Mouse (Mus musculus): ENCODE results near the gene Ptprq.

Gene Ptprq

DNA sequence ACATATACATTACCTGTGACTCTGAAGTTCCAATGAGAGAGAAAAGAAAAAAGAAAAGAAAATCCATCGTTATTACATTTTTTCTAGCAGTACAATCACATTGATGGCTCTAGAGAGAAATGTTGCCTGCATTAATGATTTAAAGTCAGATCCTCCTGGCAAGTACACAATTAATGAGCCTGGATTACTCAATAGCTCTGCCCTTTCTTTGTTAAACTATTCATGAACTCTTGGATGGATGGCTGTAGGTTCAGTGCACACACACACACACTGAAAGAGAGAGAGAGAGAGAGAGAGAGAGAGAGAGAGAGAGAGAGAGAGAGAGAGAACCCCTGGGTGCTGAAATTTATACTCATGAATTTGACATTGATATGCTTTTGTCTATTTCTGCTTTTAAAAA, at the start of gene Ptprq:
Gene Ptprq (minus strand): TSS at position 246 of the 400 bp plus-strand sequence.
- in situ Hi-C loops (cut with MboI, MseI), result no loop called here

DNA sequence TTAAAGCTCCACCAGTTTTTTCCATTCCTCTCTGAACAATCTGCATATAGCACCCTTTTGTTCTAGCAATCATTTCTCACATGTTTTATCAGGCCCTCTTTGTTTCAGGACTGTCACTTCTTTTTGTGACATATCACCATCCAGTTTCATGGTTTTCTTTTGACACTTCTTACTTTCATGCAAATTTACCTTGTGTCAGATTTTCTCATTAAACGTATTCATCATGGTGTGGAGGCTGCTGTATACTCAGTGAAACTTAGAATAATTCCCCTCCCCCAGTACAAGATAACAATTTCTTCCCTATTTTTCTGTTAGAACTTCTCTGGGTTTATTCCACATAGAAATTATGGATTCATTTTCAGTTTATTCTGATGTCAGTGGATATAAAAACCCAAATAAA, 39.8 kb upstream of the Ptprq start:
- in situ Hi-C loops (cut with MboI, MseI), result loop anchor here (10.0 kb wide), 1 partner anchor 315 kb away; no protein-coding TSS in a partner anchor

DNA sequence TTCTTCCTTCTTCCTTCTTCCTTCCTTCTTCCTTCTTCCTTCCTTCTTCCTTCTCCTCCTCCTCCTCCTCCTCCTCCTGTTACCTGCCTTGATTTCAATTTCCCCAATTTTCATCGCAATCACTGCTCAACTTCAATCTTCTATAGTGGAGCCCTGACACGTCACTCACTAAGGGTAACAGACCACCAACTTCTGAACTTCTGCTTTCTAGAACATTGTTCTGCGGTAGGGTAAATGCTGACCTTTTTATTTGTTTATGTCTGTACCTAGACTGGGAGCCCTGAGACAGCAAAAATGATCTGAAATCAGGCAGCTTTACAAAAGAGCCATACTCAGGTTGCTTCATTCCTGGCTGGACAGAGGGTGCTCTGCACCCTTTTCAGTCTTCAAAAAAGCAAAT, 33.6 kb upstream of the Ptprq start:
- in situ Hi-C loops (cut with MboI, MseI), result loop anchor here (10.0 kb wide), 1 partner anchor 309 kb away; no protein-coding TSS in a partner anchor

DNA sequence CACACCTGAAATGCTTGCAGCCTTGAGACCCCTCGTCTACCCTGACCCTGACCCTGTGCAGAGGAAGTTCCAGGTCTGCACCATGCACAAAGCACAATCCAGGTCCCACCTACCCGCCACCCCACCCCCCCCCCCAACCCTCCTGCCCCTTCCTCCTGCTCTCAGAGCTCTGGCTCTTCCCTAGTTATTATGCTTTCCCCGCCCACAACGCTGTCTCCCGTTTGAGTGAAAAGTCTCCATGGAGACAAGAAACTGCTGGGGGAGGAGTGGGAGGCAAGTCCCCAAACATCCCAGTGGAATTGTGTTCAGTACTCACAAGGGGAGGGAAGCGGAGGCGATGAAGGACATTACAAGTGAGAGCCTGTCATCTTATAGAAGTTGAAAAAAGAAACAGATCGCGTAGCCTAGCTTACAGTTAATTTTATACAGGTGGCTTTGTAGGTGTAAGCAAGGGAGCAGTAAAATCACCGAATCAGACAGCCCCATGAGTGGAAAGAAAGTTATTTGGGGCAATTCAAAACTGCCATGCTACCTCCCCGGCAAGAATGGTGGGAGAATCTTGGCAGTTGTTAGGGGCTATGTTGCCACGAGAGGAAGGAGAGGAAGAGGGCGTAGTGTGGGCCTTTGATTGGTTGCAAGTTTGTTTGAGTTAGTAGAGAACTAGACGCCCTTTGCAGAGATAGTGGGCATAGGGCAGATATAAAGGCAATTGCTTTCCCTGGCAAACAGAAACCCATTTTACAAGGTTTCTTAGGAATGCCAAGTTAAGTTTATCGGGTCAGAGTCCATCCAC, 32.7 kb upstream of the Ptprq start:
- in situ Hi-C loops (cut with MboI, MseI), result loop anchor here (10.0 kb wide), 1 partner anchor 308 kb away; no protein-coding TSS in a partner anchor

DNA sequence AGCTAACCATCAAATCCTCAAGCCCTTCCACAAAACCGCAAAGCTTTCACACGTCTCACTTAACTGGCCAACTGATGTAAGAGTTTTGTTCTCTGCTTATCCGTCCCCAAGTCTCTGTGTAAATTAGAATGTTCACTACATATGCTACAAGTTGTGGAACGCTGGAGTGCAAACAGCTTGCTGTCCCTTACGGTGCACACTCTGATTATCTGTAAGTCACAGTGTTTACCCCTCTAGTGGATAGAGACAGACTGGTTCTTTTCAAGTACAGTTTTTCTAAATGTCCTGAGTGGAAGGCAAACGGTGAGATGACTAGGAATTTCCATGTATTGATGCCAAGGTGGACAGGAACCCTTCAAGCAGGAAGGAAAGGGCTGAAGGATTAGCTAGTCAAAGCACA, 32.1 kb upstream of the Ptprq start:
- in situ Hi-C loops (cut with MboI, MseI), result loop anchor here (10.0 kb wide), 1 partner anchor 307 kb away; no protein-coding TSS in a partner anchor

DNA sequence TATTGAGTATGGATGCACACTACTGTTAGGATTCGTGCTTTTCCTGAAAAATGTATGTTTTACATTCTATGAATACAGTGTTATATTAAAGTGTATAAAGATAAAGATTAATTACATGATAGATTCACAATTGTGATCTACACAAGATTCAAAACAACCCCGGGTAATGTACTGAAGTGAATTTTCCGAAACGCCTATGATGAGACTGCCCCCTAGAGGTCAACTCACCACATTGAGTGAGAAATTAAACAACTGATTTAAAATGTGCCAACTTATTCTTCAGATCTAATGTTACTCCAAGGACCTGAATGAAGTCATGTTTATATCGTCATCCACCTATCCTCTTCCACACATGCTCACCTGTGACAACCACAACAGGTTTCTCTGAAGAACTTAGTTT, 27.7 kb upstream of the Ptprq start:
- in situ Hi-C loops (cut with MboI, MseI), result no loop called here

DNA sequence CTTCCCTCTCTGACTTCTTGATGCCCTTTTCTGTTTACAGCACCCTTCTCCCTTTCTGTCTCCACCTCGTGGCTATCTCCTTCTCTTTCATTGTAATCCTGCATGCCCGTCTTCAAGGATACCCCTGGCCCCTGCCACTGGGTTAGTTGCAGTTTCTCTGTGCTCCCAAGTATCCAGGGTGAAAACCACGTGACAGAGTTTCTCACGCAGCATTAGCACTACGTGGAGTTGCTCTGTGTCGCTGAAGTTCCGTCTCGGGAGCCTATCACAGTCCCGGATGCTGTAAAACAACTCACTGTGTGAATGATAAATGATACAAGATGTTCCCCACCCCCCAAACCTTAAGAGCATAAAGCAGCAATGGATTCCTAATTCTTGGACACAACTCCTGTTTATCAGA, 26.9 kb upstream of the Ptprq start:
- in situ Hi-C loops (cut with MboI, MseI), result no loop called here

DNA sequence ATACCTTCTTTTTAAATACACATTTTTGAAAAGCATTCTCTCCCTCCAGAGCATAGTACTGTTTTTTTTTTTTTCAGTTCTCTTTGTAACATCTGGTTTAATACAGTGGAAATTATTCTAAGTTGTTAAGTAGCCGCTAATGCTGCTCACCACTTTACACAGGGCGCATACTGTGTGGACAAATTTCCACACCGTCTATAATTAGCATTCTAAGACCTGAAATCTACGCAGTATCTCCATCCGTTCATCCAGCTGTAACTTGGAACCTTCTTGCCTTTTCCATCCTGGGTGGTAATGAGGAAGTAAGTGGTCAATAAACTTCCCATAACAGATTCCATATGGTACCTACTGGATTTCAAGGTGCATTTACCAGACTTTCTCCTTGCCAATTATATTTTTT, 20.0 kb upstream of the Ptprq start:
- in situ Hi-C loops (cut with MboI, MseI), result no loop called here

DNA sequence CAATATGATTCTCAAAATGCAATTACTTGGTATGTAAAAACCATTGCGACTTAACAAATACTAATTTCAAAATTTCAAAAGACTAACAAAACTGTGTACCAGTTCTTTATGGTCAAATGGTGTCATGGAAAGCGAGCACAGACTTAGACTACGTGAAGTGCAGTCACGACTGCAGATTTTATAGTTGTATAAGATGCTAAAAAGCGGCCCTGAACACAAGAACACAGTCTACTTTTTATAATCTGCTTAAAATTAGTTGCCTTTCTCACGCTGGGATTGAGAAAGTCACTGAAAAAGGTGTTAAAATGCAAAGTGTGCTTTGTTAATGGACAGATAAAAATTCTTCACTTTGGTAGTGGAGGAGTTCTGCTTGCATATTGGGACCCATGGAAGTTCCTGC, 17.9 kb upstream of the Ptprq start:
- in situ Hi-C loops (cut with MboI, MseI), result no loop called here

DNA sequence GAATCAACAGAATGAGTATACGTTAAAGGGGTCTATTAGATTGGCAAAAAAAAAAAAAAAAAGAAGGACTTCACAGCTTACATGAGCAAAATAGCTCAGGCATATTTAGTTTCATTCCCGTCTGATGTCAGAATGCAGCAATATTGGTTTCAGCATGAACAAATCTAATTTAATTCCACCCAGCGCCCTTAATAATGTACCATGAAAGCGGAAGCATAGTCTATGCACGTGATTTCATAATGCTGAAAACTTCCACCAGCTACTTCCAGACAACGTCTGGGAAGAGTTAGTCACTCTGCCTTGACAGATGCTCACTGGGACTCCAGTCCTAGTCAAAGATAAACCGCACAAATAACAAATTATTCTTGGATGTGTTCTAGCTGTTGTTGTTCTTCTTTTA, 15.6 kb upstream of the Ptprq start:
- in situ Hi-C loops (cut with MboI, MseI), result no loop called here

DNA sequence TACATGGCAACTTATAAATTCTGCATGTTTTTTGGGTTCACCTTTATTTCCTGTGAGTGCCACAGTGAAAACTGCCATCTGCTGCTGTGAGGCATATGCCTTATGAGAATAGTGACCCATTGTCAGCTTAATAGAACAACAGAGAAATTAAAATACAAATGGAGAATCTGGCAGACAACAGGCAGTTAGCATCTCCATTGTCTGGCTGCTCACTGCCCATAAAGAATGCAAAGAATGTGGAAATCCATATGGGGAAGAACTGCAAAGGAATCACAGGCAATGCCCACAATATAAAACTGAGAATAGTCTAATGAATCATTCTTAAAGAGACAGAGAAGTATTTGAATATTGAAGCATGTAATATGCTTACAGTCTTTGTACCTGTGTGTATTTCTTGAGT, 14.5 kb upstream of the Ptprq start:
- in situ Hi-C loops (cut with MboI, MseI), result no loop called here

DNA sequence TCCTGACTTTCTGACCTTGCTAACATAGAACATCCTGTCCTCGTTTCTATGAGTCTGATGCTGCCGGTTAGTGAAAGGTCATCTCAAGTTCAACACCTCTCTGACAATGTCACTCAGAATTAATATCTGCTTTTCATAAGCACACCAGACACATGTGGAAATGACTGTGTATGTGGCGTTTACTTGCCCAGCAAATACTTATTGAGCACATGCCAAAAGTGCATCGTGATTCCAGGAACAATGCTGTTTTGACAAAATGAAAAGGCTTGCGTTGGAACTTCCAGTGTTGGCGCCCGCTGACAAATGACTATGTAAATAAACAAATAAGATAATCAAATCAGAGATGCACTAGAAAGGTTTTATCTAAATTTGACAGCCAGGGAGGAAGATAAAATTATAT, 5.8 kb upstream of the Ptprq start:
- in situ Hi-C loops (cut with MboI, MseI), result no loop called here

DNA sequence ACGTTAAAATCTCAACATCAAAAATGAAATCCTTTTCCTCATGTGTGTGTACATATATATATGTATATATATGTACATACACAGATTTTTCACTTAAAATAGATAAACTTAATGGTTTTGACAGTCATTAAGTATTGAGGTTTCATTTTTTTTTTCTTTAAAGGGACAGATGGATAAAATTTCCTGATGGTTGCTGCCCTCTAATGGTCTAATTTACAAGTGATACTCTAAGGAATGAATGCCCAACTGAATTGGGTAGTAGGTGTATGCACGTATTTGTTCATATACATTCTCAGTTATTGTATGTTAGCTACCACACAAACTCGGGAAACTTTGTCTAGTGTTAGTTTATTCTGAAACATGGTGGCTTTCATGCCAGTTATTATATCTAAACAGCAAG, 15.4 kb downstream of the Ptprq start:
- in situ Hi-C loops (cut with MboI, MseI), result no loop called here

DNA sequence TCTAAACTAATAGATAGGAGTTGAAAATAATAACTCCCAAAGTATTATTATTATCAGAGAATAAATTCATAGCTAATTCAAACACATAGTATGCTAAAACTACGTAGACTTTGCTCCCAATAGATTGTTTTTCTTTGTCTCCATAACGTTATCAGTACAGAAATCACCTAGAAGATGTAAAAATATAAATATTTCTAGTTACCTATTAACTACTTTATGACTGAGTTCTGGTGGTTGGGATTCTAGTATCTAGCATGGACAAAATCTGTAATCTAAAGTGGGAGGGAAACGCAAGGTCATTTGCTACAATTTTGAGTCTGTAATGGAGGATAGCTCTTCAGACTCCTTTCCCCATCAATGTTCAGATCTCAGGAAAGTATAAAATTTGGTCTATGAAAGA, 18.9 kb downstream of the Ptprq start:
- in situ Hi-C loops (cut with MboI, MseI), result no loop called here

DNA sequence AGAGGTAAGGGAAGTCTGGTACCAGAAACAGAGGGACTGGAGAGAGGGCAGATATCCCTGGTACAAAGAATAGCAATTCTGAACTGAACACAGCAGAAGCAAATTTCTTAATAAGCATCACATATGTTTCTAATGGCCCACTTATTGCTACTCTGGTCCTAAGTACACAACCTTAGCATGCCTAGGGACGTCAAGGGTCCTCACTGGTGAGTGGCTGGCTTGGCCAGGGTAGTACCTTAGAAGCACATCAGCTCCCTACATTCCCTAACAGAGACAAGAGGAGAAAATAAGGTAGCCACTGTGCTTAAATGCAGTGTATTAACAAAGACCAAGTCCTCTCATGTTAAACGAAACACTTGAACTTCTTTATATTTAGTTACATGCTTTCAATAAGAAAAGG, 21.1 kb downstream of the Ptprq start:
- in situ Hi-C loops (cut with MboI, MseI), result no loop called here

DNA sequence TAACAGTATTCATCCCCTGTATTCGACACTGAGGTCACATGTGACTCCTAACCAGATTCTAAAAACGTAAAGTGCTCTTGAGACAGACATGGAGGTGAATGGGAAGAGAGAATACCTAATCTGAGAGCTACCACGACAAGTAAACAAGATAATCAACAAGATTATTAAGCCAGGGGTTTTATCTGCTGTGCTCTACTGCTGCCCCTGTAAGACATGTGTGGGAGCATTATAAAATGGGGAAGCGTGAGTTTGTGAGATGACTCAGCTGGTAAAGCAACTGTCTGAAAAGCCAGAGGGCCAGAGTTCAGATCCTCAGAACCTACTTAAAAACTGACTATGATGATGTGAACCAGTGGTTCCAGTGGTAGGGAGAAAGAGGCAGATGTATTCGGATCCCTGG, 22.7 kb downstream of the Ptprq start:
- in situ Hi-C loops (cut with MboI, MseI), result no loop called here

DNA sequence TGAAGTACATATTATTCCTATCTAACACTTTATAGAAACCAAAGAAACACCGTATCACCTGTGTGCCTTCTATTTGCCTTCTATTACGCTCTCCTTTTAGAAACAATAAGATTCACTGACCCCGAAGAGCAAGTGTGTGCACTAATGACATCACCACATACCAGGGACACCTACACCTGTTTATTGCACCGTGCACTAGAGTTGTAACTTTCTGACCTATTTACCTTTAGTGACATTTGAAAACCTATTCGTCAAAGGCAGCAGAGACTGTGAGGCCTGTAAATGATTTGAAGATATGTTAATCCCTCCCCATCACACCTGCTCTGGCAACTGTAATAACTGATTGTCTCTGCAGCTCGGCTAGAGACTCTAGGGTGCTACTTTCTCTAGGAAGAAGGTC, 32.5 kb downstream of the Ptprq start:
- in situ Hi-C loops (cut with MboI, MseI), result no loop called here

DNA sequence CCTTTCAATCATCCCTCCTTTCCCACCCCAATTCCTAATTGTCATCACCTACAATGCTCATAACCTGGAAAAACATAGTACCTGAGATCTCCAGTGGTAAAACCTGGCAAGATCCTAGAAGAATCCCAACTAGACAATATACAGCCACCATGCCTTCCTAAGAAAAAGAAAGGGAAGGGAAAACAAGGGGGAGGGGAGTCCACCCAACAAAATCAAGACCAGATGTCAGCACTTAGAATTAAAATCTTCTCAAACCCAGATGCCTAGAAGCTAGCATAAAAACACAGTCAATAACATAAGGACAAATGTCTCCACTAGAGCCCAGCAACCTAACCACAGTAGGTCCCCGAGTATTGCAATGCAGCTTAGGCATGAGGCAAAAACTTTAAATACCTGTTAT, 43.9 kb downstream of the Ptprq start:
- in situ Hi-C loops (cut with MboI, MseI), result no loop called here

DNA sequence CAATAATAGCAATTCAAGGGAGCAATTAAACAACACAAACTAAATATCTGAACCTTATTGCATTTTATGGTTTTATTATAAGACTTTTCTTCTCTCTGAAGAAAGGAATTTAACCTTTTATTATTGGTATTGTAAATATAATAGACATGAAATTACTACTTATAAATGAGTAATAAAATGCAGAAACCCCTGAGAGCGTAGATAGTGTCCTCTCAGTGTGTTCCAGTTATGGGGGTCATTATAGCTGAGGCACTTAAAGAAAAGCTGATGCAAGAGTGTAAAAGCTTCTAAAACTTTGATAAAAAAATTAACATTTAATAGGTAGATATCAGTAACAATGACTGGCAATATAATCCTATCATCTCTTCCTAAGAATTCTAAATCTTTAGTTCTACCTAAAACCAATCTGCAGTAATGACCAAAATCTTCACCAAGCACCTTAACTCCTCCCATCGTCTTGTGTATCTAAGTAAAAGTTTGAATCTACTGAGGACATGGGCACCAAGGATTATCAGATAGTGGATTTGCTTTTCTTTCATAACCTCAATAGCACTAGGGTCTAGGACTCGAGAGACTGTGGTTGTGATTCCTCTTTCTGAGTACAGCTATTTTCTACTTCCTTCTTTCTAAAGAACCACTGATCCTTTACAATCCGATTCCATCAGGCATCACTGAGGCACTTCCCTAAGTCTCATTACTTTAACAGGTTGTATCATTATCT, 51.3 kb downstream of the Ptprq start:
- in situ Hi-C loops (cut with MboI, MseI), result no loop called here

DNA sequence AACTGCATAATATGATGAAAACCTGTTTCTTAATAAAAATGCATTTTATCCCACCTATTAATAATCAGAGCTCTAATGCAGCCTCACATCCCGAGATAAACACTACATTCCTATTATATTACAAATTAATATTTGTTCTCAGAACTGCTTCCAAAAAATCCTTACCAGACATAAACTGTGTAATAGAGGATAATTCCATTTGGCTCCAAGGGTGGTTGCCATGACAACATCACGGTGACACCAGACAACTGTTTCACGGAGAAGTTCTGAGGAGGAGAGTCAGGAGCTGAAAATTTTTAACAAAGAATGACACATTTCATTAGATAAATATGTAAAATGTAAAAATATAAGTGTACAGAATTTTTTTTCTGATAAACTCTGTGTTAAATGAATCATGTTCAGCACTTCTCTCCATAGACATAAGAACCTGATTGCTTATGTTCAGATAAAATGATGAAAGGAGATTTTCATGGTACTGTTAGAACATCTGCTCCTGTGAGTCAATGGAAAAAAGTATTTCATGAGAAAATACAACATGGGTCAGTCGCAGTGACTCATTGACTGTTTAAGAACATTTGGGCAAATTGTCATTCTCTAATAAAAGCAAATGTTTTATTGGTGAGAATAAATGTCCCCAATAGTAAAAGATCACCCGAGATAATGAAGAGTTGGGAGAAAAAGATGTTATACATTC, 57.3 kb downstream of the Ptprq start:
- in situ Hi-C loops (cut with MboI, MseI), result no loop called here

DNA sequence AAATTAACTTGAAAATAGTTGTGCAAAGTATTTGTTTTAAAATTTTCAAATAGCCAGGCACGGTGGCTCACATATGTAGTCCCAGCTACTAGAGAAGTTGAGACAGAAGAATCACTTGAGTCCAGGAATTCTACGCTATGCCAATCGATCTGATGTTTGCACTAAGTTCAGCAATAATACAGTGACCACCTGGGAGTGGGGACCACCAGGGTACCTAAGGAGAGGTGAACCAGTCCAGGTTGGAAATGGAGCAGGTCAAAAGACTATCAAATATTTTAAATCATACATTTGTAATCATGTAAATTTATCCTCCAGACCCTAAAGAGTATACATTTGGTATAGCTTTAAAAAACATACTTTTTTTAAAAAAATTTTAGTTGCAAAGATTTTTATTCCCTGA, 57.9 kb downstream of the Ptprq start:
- in situ Hi-C loops (cut with MboI, MseI), result no loop called here

DNA sequence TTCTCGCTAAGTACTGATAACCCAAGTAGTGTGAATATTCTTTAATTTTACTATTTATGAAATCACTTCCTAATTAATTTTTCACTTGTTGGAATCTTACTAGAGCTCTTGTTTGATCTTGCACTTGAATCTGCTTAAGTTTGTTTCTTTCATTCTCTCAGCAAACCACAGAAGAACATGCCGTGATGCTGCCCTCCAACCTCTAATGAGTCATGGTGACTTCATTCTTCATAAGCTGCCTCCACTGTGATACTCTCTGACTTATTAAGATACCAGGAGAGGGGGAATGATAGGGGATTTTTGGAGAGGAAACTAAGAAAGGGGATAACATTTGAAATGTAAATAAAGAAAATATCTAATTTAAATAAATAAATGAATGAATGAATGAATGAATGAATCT, 60.7 kb downstream of the Ptprq start:
- in situ Hi-C loops (cut with MboI, MseI), result no loop called here

DNA sequence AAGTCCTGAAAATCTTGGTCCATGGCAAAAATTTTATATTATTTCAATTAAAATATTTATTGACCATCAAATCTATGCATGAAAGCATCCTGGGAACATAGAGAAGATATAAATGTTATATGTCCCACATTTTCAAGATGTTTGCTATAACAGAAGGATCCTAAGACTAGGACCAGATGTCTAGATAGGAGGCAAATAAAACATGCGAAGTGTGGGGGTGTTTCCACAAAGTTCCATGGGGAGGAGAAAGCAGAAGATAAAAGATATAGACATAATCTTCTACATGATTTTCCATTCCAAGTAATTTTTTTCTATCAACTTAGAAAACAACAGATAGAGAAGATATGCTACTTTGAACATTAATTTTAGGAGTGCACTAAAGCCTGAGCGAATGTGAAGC, 70.2 kb downstream of the Ptprq start:
- in situ Hi-C loops (cut with MboI, MseI), result no loop called here

Measured in T-helper 2 cell (primary cell).